Mouse (Mus musculus): ENCODE data around the gene Nyx. TPM values are rescaled to one million over a fixed set of nuclear protein-coding genes. Genes with fewer than 3 reads are reported as not detected.
A peak's percentile ranks its signal among the peaks of the same experiment; 100 is the strongest.

The Nyx gene
- polyA plus RNA-seq, 1 experiment from 2014 or later: 0.06 TPM

DNA sequence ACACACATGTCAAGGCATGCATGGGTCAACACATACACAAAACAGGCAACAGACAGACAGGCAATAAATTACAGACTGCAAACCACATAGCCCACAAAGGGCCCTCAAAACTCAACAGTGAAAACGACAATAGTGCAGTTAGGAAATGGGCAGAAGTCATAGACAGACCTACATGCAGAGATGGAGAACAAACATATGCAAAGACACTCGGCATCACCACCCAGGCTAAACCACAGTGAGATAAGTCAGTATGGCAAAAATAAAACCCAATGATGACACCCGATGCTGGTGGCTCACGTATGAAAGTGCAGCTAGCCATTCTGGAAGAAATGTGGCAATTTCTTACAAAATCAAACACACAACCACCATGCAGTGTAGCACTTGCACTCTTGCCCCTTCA is 34.4 kb downstream of the Nyx start:
- no peak overlapping the region for H3K4me2 ChIP-seq (replicated peaks; ENCODE audit: low read depth, low read length)
- no peak for ATAC-seq
- H3K4me1 ChIP-seq (ENCODE audit: insufficient read depth, low read depth, low read length): no peaks in the 10 kb centered on the region
- TF ChIP-seq CTCF (IDR thresholded peaks at IDR 0.05): no peak
- TF ChIP-seq EP300 (IDR thresholded peaks at IDR 0.05): no peak
- no peaks in the 10 kb centered on the region for H3K27me3 ChIP-seq (replicated peaks; ENCODE audit: insufficient read depth, low read length)
- H3K27ac ChIP-seq (ENCODE audit: low read length): no peak overlapping the region
- no peaks in the 10 kb centered on the region for H3K9me3 ChIP-seq (ENCODE audit: low read length)
- no peak for DNase-seq (ENCODE audit: low spot score)
- H3K4me3 ChIP-seq (ENCODE audit: low read depth, low read length): no peak overlapping the region
- H3K36me3 ChIP-seq (ENCODE audit: insufficient read depth, low read length): no peaks in the 10 kb centered on the region
- no peak overlapping the region for H3K9ac ChIP-seq (replicated peaks; ENCODE audit: low read depth)
- WGBS: 82% methylated on average over 4 of the region's 4 CpGs

DNA sequence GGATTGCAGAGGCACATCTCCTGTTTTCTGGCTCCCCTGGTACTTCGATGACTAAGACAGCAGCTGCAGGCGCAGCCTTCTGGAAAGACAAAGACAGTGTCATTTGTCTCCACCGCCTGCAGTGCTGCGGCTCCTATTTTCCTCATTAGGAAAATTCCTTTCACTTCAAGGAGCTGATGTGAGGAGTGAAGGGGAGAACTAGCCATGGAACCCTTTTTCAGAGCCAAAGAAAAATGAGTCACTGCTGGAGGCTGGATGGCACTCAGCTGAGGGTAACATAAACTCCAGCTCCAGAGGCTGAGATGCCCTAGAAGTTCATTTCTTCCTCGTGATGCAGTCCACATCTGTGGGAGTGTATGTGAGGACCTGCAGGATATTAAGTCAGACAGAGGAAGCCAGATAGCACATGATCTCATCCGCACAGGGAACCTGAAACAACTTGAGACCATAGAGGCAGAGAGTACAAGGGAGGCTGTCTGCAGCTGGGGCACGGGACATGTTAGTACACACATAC is 37.0 kb downstream of the Nyx start:
- Histone ChIP-seq H3K4me3 (ENCODE audit: low read depth, low read length) (no peak overlapping the region), H3K9me3 (ENCODE audit: low read length) (no peaks in the 10 kb centered on the region), H3K4me2 (replicated peaks; ENCODE audit: low read depth, low read length) (no peak overlapping the region), H3K4me1 (ENCODE audit: insufficient read depth, low read depth, low read length) (no peaks in the 10 kb centered on the region), H3K36me3 (ENCODE audit: insufficient read depth, low read length) (no peaks in the 10 kb centered on the region), H3K27me3 (replicated peaks; ENCODE audit: insufficient read depth, low read length) (no peaks in the 10 kb centered on the region), H3K27ac (ENCODE audit: low read length) (no peak overlapping the region), H3K9ac (replicated peaks; ENCODE audit: low read depth) (no peak overlapping the region)
- ATAC-seq: peak; percentile 45
- 54% methylated on average over 7 of the region's 7 CpGs for WGBS
- TF ChIP-seq CTCF (IDR thresholded peaks at IDR 0.05): no peak
- no peak for TF ChIP-seq EP300 (IDR thresholded peaks at IDR 0.05)
- no peak for DNase-seq (ENCODE audit: low spot score)

DNA sequence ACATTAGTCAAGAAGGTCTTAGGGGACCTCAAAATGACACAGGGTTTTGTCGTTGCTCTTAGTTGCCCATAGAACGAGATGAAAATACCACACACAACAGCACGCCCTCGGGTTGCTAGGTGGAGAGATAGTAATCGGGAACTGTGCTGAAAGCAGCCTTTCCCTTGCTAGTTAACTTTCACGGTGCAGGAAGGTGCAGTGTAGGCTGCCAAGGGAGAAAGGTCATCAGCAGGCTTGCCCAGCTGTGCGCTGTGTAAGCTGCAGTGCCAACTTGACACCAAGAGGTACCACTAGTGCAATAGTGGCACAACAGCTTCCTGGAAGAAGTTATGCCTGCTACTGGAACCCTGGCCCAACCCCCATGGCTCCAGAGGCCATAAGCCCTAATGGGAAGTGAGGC is 38.5 kb downstream of the Nyx start:
- no peaks in the 10 kb centered on the region for H3K27me3 ChIP-seq (replicated peaks; ENCODE audit: insufficient read depth, low read length)
- no peak overlapping the region for H3K4me2 ChIP-seq (replicated peaks; ENCODE audit: low read depth, low read length)
- TF ChIP-seq CTCF (IDR thresholded peaks at IDR 0.05) (no peak), EP300 (IDR thresholded peaks at IDR 0.05) (no peak)
- no peaks in the 10 kb centered on the region for H3K4me1 ChIP-seq (ENCODE audit: insufficient read depth, low read depth, low read length)
- DNase-seq (ENCODE audit: low spot score): no peak
- no peak overlapping the region for H3K4me3 ChIP-seq (ENCODE audit: low read depth, low read length)
- H3K27ac ChIP-seq (ENCODE audit: low read length): no peak overlapping the region
- no peaks in the 10 kb centered on the region for H3K36me3 ChIP-seq (ENCODE audit: insufficient read depth, low read length)
- no peak for ATAC-seq
- 86% methylated on average over 7 of the region's 7 CpGs for WGBS
- no peak overlapping the region for H3K9ac ChIP-seq (replicated peaks; ENCODE audit: low read depth)
- H3K9me3 ChIP-seq (ENCODE audit: low read length): no peaks in the 10 kb centered on the region

DNA sequence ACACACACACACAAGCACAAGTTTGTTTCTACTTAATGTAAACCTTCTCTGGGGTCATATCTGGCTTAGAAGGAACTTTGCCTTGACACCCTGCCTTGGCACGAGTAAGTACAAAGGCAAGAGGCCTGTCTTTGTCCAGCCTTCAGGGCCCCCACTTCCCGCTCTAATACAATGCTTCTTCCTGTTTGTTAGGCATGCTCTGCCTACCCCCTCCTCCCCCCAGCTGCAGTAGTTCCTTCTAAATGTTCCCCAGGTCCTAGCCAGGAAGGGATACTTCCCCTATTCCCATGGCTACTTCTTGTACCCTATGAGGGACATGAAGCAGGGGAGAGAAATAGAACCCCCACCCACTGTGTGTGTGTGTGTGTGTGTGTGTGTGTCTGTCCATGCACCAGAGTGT is 40.5 kb downstream of the Nyx start:
- Histone ChIP-seq H3K4me1 (ENCODE audit: insufficient read depth, low read depth, low read length) (no peaks in the 10 kb centered on the region), H3K27ac (ENCODE audit: low read length) (peak overlapping the region; percentile 32; the same call in 1 of the 2 replicates), H3K36me3 (ENCODE audit: insufficient read depth, low read length) (no peaks in the 10 kb centered on the region), H3K27me3 (replicated peaks; ENCODE audit: insufficient read depth, low read length) (no peaks in the 10 kb centered on the region), H3K9me3 (ENCODE audit: low read length) (no peaks in the 10 kb centered on the region), H3K4me2 (replicated peaks; ENCODE audit: low read depth, low read length) (no peak overlapping the region), H3K4me3 (ENCODE audit: low read depth, low read length) (no peak overlapping the region), H3K9ac (replicated peaks; ENCODE audit: low read depth) (no peak overlapping the region)
- ATAC-seq (peak; percentile 82), DNase-seq (ENCODE audit: low spot score) (peak; percentile 52)
- no peak for TF ChIP-seq CTCF (IDR thresholded peaks at IDR 0.05)
- peak; percentile 67; the same call in 1 of the 2 replicates for TF ChIP-seq EP300 (IDR thresholded peaks at IDR 0.05)
- 42% methylated on average over 2 of the region's 2 CpGs for WGBS

DNA sequence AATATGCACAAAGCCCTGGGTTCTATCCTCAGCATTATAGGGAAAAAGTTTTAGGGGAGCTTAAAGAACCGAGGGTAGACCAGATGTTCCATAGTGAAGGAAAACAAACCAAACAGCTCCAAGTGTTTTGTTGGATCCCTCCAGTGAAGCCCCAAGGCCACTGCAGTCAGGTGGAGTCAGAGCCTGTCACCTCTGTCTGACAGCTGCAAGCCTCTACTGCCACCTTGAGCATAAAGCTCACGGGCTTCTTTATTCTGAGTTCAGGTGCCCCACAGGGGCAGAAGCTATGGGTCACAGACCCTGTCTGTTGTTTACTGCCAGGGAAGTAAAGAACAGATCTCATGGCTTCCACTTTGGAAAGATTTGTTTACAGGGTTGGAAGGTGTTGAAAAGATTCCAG is 47.2 kb downstream of the Nyx start:
- Histone ChIP-seq H3K4me2 (replicated peaks; ENCODE audit: low read depth, low read length) (no peak overlapping the region), H3K9me3 (ENCODE audit: low read length) (no peaks in the 10 kb centered on the region), H3K4me3 (ENCODE audit: low read depth, low read length) (no peak overlapping the region), H3K36me3 (ENCODE audit: insufficient read depth, low read length) (no peaks in the 10 kb centered on the region), H3K4me1 (ENCODE audit: insufficient read depth, low read depth, low read length) (no peaks in the 10 kb centered on the region), H3K27ac (ENCODE audit: low read length) (no peak overlapping the region), H3K9ac (replicated peaks; ENCODE audit: low read depth) (no peak overlapping the region), H3K27me3 (replicated peaks; ENCODE audit: insufficient read depth, low read length) (no peaks in the 10 kb centered on the region)
- DNase-seq (ENCODE audit: low spot score) (peak; percentile 35), ATAC-seq (peak; percentile 65; the same call in 1 of the 2 replicates)
- peak; percentile 58 for TF ChIP-seq CTCF (IDR thresholded peaks at IDR 0.05)
- no peak for TF ChIP-seq EP300 (IDR thresholded peaks at IDR 0.05)
- 53% methylated on average over 2 of the region's 2 CpGs for WGBS

DNA sequence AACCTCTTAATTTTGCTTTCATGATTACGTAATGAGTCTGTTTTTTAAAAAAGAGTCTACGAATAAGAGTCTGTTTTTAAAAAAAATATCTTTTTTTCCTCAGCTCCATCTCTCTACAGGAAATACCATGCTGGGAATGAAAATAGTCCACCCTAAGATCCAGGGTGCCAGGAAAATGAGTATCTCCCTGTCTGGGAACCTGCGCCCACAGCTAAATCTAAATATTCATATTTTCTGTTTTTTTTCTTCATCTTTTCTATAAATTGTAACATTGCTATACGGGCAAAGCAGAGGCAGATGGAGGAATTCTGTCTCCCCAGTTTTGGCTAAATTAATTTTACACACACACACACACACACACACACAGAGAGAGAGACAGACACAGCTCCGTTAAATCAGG is 48.0 kb downstream of the Nyx start:
- H3K4me1 ChIP-seq (ENCODE audit: insufficient read depth, low read depth, low read length): no peaks in the 10 kb centered on the region
- H3K9ac ChIP-seq (replicated peaks; ENCODE audit: low read depth): no peak overlapping the region
- no peak overlapping the region for H3K27ac ChIP-seq (ENCODE audit: low read length)
- DNase-seq (ENCODE audit: low spot score): no peak
- no peaks in the 10 kb centered on the region for H3K27me3 ChIP-seq (replicated peaks; ENCODE audit: insufficient read depth, low read length)
- no peak overlapping the region for H3K4me3 ChIP-seq (ENCODE audit: low read depth, low read length)
- ATAC-seq: no peak
- H3K9me3 ChIP-seq (ENCODE audit: low read length): no peaks in the 10 kb centered on the region
- 84% methylated on average over 5 of the region's 5 CpGs for WGBS
- H3K4me2 ChIP-seq (replicated peaks; ENCODE audit: low read depth, low read length): no peak overlapping the region
- H3K36me3 ChIP-seq (ENCODE audit: insufficient read depth, low read length): no peaks in the 10 kb centered on the region
- TF ChIP-seq CTCF (IDR thresholded peaks at IDR 0.05): no peak
- no peak for TF ChIP-seq EP300 (IDR thresholded peaks at IDR 0.05)

DNA sequence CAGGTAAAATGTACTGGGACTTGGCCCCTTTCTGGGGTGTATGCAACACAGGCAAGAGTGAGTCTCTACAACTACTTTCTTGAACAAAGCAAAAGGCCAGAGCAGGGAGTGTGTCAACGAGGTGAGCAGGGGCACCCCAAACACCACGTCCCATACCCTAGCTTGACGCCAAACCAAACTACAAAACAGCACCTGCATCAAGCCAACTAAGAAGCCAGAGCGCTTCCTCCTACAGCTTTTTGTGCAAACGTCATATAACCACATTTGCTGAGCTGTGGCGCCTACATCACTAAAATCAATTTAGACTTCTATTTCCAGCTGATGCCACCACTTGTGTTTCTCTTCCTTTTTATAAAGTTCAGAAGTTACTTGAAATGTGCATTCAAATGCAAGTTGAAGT is 50.5 kb downstream of the Nyx start:
- TF ChIP-seq CTCF (IDR thresholded peaks at IDR 0.05) (no peak), EP300 (IDR thresholded peaks at IDR 0.05) (no peak)
- no peak overlapping the region for H3K4me2 ChIP-seq (replicated peaks; ENCODE audit: low read depth, low read length)
- DNase-seq (ENCODE audit: low spot score): no peak

More for the DNA sequence above, 50.5 kb downstream of the Nyx start:
- Histone ChIP-seq H3K9me3 (ENCODE audit: low read length) (no peaks in the 10 kb centered on the region), H3K27me3 (replicated peaks; ENCODE audit: insufficient read depth, low read length) (no peaks in the 10 kb centered on the region), H3K4me3 (ENCODE audit: low read depth, low read length) (no peak overlapping the region), H3K4me1 (ENCODE audit: insufficient read depth, low read depth, low read length) (no peaks in the 10 kb centered on the region), H3K36me3 (ENCODE audit: insufficient read depth, low read length) (no peaks in the 10 kb centered on the region), H3K27ac (ENCODE audit: low read length) (no peak overlapping the region), H3K9ac (replicated peaks; ENCODE audit: low read depth) (no peak overlapping the region)
- 80% methylated on average over 6 of the region's 6 CpGs for WGBS
- ATAC-seq: no peak
